Mouse (Mus musculus): ENCODE results near the gene Hkdc1.
A peak's percentile ranks its signal among the peaks of the same experiment; 100 is the strongest.

The Hkdc1 gene

DNA sequence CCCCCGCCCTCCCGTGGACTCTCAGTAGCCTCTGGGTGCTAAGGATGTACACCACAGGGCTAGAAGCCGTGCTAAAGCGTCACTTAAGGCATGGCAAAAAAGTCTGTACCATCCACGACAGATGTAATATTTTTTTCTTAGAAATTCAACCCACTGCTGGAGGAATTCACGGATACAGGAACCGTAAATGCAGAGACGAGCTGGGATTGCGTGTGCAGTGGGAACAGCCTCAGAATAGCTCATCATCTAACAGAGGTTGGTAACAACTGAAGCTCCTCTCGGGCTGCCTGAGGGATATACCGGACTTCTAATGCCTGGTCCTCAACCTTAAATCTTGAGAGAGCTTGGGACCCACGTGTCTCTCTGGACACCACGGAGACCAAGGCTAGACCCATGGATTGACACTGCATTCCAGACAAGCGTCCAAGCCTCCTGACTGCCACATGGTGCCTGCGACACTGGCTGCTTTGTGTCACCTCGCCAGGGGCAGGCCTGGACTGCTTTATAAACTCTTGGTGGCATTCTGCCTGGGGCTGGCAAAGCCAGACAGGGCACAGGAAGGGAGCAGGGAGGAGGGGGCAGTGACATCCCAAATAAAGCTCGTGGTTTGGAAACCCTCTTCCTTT is 66.1 kb downstream of the Hkdc1 start:
- TF ChIP-seq NANOG (IDR thresholded peaks at IDR 0.05; ENCODE audit: borderline replicate concordance, low read length) (no peak), POU5F1 (IDR thresholded peaks at IDR 0.05; ENCODE audit: borderline replicate concordance, low read length) (no peak), CTCF (conservative IDR thresholded peaks at IDR 0.05; ENCODE audit: low read length) (no peak)
- no peaks in the 10 kb centered on the region for H3K4me1 ChIP-seq (replicated peaks; ENCODE audit: low read depth, low read length)
- no peaks in the 10 kb centered on the region for H3K27me3 ChIP-seq (ENCODE audit: insufficient read depth, low read length)
- H3K36me3 ChIP-seq (ENCODE audit: insufficient read depth, low read length): no peaks in the 10 kb centered on the region
- H3K4me3 ChIP-seq (replicated peaks; ENCODE audit: low read length): no peak overlapping the region
- peaks cover 3% of the 10 kb centered on the region; the same call in 1 of the 2 replicates for H3K9me3 ChIP-seq (ENCODE audit: low read length)

DNA sequence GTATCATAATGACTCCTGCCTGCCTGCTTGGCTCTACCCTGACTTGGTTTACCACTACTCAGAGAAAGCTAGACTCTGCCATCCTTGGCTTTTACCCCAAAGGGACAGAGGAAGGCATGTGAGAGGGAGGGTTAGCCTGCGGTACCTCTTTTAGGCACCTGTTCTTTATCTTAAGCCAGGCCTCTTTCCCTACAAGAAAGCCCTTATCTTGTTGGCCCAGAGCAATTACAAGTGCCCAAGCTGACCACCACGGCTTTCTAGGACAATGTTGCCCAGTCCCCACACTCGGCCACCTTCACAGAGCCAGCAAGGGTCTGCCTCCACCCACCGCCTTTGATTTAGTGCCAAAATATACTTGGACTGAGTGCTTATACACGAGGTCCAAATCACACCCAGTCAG is 77.1 kb downstream of the Hkdc1 start:
- H3K9me3 ChIP-seq (ENCODE audit: low read length): no peaks in the 10 kb centered on the region
- H3K4me1 ChIP-seq (replicated peaks; ENCODE audit: low read depth, low read length): peaks cover 27% of the 10 kb centered on the region
- TF ChIP-seq POU5F1 (IDR thresholded peaks at IDR 0.05; ENCODE audit: borderline replicate concordance, low read length): no peak
- no peak for TF ChIP-seq CTCF (conservative IDR thresholded peaks at IDR 0.05; ENCODE audit: low read length)
- TF ChIP-seq NANOG (IDR thresholded peaks at IDR 0.05; ENCODE audit: borderline replicate concordance, low read length): no peak
- H3K36me3 ChIP-seq (ENCODE audit: insufficient read depth, low read length): no peaks in the 10 kb centered on the region
- no peak overlapping the region for H3K4me3 ChIP-seq (replicated peaks; ENCODE audit: low read length)
- no peaks in the 10 kb centered on the region for H3K27me3 ChIP-seq (ENCODE audit: insufficient read depth, low read length)

DNA sequence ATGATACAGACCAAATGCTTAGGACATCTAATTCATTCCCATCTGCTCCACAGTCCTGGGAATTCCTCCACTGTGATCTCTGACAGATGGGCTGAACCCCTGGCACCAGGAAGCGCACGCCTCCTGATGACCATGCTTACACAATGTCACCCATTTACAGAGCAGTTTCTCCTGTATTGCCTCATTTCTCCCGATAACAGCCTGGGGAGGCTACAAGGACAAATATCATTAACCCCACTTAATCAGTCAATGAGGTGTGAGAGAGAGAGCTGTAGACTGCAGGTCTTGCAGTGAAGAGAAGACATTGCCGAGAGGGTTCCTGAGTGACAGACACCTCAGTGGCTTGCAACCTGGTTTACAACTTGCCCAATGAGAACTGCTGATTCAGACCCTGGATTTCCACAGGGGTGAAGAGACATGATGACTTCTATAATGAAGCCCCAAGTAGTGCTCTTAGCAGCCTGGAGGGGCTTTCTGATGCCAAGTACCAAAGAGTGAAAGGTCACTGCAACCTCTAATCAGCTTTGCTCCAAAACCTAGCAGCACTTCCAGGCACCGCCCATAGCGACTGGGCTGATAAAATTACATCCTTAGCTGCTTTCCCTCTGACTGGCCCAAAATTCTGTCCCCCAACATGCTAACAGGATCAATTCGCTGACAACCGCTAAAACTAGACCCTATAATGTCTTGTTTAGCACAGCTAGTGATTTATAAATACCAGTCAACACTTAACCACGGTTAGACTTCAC is 78.1 kb downstream of the Hkdc1 start:
- peaks cover 26% of the 10 kb centered on the region for H3K4me1 ChIP-seq (replicated peaks; ENCODE audit: low read depth, low read length)
- no peaks in the 10 kb centered on the region for H3K36me3 ChIP-seq (ENCODE audit: insufficient read depth, low read length)
- H3K4me3 ChIP-seq (replicated peaks; ENCODE audit: low read length): no peak overlapping the region
- 0 out of 2 replicates have a peak, but pooled peaks cover 3% of the 10 kb centered on the region for H3K27me3 ChIP-seq (ENCODE audit: insufficient read depth, low read length)
- no peaks in the 10 kb centered on the region for H3K9me3 ChIP-seq (ENCODE audit: low read length)
- TF ChIP-seq POU5F1 (IDR thresholded peaks at IDR 0.05; ENCODE audit: borderline replicate concordance, low read length) (no peak), NANOG (IDR thresholded peaks at IDR 0.05; ENCODE audit: borderline replicate concordance, low read length) (no peak), CTCF (conservative IDR thresholded peaks at IDR 0.05; ENCODE audit: low read length) (no peak)

DNA sequence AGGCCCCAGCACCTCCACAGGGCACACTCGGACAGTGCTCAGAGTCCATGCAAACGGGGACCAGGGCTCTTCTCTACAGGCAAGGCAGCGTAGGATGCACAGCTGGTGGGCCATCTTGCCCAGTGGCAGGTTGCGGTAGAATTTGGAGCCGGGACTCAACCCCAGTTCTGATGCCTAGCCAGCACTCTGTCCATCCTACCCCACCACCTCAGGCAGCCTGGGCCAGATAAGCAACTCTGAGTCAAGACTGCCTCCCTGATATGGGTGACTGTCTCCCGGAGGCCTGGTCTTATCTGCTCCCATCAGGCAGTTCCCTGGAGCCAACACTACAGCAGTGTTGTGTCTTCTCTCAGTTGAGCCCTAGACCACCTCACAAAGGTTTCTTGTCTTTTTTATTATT is 79.8 kb downstream of the Hkdc1 start:
- H3K9me3 ChIP-seq (ENCODE audit: low read length): no peaks in the 10 kb centered on the region
- H3K27me3 ChIP-seq (ENCODE audit: insufficient read depth, low read length): 0 out of 2 replicates have a peak, but pooled peaks cover 3% of the 10 kb centered on the region
- H3K36me3 ChIP-seq (ENCODE audit: insufficient read depth, low read length): no peaks in the 10 kb centered on the region
- H3K4me1 ChIP-seq (replicated peaks; ENCODE audit: low read depth, low read length): peaks cover 43% of the 10 kb centered on the region
- no peak for TF ChIP-seq NANOG (IDR thresholded peaks at IDR 0.05; ENCODE audit: borderline replicate concordance, low read length)
- TF ChIP-seq CTCF (conservative IDR thresholded peaks at IDR 0.05; ENCODE audit: low read length): no peak
- H3K4me3 ChIP-seq (replicated peaks; ENCODE audit: low read length): no peak overlapping the region

DNA sequence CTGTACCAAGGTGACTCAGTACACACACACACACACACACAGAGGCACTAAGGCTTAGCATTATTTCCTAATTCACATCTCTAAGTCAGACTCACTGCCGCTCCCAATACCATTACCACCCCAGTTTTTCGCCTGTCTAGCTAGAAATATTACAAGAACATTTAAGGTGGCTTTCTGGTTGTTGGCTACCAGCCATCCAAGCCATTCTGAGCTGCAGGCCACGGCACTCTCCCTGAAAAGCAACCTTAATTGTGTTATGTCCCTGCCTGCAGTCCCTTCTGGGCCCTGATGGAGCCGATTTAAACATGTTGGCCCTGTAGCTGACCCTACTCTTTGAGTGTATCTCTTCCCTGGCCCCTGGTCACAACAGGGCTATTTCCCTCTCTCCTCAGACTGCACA is 80.3 kb downstream of the Hkdc1 start:
- no peak overlapping the region for H3K4me3 ChIP-seq (replicated peaks; ENCODE audit: low read length)
- TF ChIP-seq POU5F1 (IDR thresholded peaks at IDR 0.05; ENCODE audit: borderline replicate concordance, low read length): no peak
- TF ChIP-seq NANOG (IDR thresholded peaks at IDR 0.05; ENCODE audit: borderline replicate concordance, low read length): no peak
- TF ChIP-seq CTCF (conservative IDR thresholded peaks at IDR 0.05; ENCODE audit: low read length): no peak
- 0 out of 2 replicates have a peak, but pooled peaks cover 3% of the 10 kb centered on the region for H3K27me3 ChIP-seq (ENCODE audit: insufficient read depth, low read length)
- peaks cover 48% of the 10 kb centered on the region for H3K4me1 ChIP-seq (replicated peaks; ENCODE audit: low read depth, low read length)
- H3K9me3 ChIP-seq (ENCODE audit: low read length): no peaks in the 10 kb centered on the region
- no peaks in the 10 kb centered on the region for H3K36me3 ChIP-seq (ENCODE audit: insufficient read depth, low read length)

DNA sequence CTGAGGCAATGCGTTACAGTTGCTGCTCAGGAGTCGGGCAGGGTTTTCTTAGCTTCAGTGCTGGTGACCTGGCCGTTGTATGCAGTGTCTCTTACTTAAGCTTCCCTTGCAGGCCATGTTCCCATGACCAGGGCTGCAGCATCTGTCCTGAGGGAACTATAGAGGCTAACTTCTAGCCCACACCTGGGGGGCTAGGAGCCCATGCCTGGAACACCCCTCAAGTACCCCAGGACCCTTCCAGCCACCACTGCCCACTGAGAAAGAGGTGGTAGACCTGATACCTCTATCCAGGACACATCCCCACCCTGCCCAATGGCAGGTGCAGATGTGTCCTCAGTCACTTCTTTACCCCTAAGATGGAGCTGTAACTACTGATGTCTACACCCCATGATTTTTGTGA is 81.3 kb downstream of the Hkdc1 start:
- H3K36me3 ChIP-seq (ENCODE audit: insufficient read depth, low read length): no peaks in the 10 kb centered on the region
- H3K9me3 ChIP-seq (ENCODE audit: low read length): no peaks in the 10 kb centered on the region
- 0 out of 2 replicates have a peak, but pooled peaks cover 3% of the 10 kb centered on the region for H3K27me3 ChIP-seq (ENCODE audit: insufficient read depth, low read length)
- peaks cover 58% of the 10 kb centered on the region for H3K4me1 ChIP-seq (replicated peaks; ENCODE audit: low read depth, low read length)
- H3K4me3 ChIP-seq (replicated peaks; ENCODE audit: low read length): peak overlapping the region; percentile 95
- TF ChIP-seq CTCF (conservative IDR thresholded peaks at IDR 0.05; ENCODE audit: low read length): no peak
- TF ChIP-seq NANOG (IDR thresholded peaks at IDR 0.05; ENCODE audit: borderline replicate concordance, low read length): no peak
- no peak for TF ChIP-seq POU5F1 (IDR thresholded peaks at IDR 0.05; ENCODE audit: borderline replicate concordance, low read length)

DNA sequence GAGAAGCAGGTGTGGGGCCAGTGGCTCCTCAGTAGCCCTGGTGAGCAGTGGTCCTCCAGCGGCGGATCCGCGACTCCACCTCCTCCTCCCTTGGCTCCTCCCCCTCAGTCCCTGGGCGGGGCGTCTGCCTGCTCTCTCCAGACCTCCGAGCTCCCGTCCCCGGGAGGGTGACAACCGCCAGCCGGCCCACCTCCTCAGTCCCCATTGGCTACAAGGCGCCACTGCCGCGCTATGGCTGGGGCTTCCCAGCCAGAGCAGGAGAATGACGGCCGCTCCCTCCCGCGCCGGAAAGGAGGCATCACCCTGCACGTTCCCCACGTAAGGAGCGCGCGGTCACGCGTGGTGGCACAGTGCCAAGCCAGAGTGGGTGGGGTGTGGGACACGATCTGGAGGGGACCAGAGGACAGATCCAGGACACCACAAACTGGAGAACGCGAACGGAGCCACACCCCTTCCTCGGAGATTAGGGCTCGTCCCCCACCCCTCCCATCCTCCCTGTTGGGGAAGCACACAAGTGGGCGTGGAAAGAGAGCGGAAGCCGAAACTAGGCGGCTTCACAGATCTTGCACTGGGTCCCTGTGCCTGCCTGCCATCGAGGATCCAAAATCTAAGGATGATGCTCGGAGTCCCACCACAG is 82.1 kb downstream of the Hkdc1 start:
- TF ChIP-seq POU5F1 (IDR thresholded peaks at IDR 0.05; ENCODE audit: borderline replicate concordance, low read length): no peak
- Histone ChIP-seq H3K36me3 (ENCODE audit: insufficient read depth, low read length) (no peaks in the 10 kb centered on the region), H3K9me3 (ENCODE audit: low read length) (no peaks in the 10 kb centered on the region), H3K4me3 (replicated peaks; ENCODE audit: low read length) (peak overlapping the region; percentile 95), H3K27me3 (ENCODE audit: insufficient read depth, low read length) (0 out of 2 replicates have a peak, but pooled peaks cover 3% of the 10 kb centered on the region), H3K4me1 (replicated peaks; ENCODE audit: low read depth, low read length) (peaks cover 66% of the 10 kb centered on the region)

DNA sequence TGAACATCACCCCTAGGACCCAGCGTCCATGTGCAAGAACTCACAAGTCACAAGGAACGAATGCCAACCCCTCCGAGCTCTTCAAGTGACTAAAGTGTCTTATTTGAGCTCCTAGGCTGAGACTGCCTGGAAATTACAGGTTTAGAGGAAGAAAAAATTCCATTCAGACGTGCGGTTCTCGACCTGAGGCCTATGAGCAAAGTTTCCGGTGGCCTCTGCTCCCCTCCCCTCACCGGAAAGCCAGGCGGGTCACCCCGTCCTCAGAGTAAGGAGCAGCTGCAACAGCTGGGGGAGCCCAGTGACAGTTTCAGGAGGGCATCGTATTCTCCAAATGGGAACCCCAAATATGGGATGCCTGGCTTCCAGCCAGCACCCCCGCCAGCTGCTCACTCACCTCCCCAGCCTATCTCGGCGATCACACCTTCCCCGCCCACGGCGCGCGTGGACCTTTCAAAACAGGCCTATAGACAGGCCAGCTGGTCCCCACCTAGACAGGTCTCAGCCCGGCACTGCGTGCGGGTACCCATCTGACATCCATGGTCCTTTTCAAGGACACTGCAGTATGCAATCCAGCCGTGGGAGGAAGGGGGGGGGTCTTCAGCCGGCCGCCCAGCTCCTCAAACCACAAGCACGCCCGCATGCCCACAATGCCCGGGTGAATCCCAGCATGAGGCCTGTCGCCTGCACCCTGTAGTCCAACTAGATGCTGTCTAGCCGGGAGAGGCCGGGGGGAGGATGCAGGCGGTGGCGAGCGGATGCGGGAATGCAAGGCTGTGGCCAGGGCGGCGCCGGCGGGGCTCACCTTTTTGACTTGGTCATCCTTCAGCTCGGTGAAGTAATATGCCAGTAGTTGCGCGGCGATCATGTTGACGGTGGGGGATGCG is 82.8 kb downstream of the Hkdc1 start:
- 0 out of 2 replicates have a peak, but pooled peaks cover 3% of the 10 kb centered on the region for H3K27me3 ChIP-seq (ENCODE audit: insufficient read depth, low read length)
- no peaks in the 10 kb centered on the region for H3K36me3 ChIP-seq (ENCODE audit: insufficient read depth, low read length)
- peak overlapping the region; percentile 95 for H3K4me3 ChIP-seq (replicated peaks; ENCODE audit: low read length)
- H3K9me3 ChIP-seq (ENCODE audit: low read length): no peaks in the 10 kb centered on the region
- TF ChIP-seq CTCF (conservative IDR thresholded peaks at IDR 0.05; ENCODE audit: low read length) (no peak), NANOG (IDR thresholded peaks at IDR 0.05; ENCODE audit: borderline replicate concordance, low read length) (no peak)
- peaks cover 72% of the 10 kb centered on the region for H3K4me1 ChIP-seq (replicated peaks; ENCODE audit: low read depth, low read length)

Measured in E14TG2a.4 (cell line).